Mouse (Mus musculus) c-Kit-positive CD71-negative TER-119-negative erythroid progenitor cells, embryonic 14.5 days (primary cell): Measurements from ENCODE around the gene Abcf2.

ENCODE experiments used
- DNase-seq: peaks from one replicate; pipeline ENCODE4 v3.0.0-alpha.2; 2013; ENCODE audit warnings: low read depth

Gene Abcf2

DNA sequence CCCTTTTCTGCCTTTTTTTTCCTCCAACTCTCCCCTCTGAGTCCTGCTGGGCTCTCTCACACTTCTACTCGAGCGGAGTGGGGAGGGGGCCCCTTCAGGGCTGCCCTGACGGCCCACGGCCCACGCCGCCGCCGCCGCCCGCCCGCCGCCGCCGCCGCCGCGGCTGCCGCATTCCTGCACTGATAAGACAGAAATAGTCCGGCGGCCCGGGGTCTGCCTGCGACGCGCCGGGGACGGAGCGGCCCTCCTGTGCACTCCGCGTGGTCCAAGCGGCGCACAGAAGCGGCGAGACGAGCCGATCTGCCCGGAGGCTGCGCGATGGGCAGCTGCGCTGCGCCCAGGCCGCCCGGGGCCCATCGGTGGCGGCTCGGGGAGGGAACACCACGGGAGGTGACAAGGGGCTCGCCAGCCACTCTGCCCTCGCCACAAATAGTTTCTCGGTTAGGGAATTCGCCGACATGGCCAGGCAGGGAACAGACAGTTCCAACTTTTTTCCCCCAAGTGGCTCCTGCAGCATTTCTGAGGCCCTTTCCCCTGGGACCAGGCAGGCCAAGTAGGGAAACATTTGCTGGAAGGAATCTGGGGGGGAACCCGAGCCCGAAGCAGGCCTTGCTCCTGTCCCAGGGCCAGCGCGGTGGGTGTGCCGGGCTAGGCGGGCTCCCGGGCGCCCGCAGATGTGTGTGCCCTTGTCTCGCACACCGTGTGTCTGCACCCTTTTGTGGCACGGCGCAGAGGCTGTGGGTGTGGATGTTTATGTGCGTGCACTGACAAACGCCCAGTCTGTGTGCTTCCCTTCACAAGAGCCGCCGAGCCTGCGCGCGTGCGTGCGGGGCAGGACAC lies 24.9 kb upstream of the Abcf2 start:
- no peak for DNase-seq

DNA sequence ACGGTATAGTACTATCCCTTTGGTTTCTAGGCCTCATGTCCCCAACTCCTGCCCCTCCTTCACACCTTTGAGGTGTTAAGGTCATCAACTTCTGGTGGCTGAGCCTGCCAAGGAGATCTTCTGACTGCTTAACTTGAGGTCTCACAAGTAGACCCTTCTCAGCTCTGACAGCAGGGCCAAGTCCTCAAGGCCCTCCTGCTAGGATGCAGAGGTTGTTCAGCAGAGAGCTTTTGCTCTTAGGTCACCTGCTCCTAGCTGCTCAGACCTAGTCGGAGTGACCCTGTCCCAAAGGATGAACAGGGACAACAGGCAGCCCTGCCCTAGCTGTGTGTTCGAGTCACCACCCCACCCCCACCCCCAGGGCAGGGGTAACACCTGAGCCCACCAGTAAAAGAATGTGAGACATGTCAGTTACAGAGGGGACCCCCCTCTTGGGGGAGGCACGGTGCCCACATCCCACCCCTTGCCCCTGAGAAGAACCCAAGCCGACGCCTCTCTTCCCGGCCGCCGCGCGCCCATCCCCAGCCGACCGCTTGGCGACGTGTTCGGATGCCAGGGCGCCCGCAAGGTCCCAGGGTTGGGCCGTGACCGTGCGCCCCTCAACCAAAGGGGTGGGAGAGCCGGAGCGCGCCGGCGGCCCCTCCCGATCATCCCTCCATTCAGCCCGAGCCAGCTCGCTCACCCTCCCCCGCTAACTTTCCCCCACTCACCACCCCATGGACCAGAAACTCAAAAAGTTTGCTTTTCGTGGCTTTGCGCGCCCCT lies 24.0 kb upstream of the Abcf2 start:
- DNase-seq, result no peak

DNA sequence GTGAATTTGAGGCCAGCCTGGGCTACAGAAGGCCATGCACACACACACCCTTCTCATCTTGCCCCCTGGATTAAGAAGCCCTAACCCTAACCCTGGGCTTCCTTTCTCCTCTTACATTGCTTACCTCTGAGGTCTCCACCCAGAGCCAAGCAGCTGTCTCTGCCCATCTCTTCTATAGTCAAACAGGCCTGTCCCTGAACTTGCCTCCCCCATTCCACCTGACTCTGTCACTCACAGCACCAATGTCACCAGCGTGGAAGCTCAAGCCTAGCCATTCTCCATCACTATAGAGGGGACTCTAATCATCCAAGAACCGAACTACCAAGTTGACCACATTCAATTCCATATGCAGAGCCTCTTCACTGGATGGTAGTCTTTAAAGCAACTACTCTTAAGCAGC lies 23.0 kb upstream of the Abcf2 start:
- DNase-seq, result no peak

DNA sequence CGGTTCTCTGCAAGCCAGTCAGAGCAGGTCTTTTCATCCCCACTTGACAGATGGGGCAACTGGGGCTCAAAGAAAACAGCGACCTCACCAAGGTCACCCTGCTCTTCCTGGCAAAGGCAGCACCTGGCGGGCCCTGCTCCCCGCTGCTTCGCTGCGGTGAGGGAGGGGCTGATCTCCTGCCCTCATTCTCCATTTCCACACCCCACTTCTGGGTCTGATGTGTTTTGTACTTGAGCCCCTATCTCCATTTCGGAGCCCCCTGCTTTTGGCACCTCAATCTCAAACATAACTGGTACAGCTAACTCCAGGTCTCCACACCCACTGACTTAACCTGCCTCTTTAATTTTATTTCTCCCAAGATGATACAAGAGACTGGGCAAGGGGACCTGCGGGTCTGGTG lies 21.9 kb upstream of the Abcf2 start:
- no peak for DNase-seq

DNA sequence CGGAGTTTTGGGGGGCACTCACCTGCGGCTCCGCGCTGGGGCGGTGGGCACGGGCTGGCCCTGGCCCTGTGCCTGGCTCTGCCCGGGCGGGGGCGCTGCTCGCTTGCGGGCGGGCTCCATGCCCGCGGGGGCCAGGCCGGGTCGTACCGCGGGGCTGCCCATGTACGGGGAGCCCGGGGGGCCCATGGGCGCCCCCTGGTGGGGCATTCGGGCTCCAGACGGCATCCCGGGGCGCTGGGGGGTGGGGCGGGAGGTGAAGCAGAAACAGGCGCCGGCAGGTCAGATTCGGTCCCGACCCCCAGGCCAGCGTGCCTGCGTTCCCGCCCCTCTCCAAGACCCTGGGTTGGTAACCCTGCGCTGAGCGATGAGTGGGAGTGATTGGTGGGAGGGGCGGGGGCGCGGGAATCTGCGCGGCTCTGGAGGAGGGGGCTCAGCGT lies 21.3 kb upstream of the Abcf2 start:
- no peak for DNase-seq

DNA sequence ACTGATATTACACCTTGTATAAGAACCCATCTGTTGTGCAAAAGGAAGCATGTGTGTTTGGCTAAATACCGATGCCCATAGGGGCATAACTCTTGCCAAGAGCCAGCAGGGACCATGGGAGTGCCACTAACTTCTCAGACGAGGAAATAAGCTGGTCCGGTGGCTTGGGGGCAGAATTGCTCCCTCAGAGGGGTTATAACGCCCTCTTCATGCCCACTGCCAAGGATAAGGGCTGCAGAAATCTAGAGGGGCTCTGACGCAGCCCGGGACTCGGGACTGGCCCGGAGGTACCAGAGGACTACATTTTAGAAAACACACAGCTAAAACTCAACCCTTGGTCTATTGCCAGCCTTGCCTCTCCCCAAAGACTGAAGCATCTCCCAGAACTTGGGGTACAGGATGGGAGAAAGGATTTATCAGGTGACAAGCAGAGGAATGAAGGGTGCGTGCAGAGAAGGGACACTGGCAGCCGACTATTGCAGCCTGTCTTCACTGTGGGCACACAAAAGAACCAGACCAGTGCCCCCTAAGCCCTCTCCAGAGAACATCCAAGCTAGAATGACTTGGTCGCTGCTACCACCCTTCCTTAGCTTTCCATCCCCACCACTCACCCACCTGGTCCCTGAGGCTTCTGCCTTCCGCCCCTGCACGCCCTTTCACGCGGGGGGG lies 20.8 kb upstream of the Abcf2 start:
- DNase-seq, result no peak

DNA sequence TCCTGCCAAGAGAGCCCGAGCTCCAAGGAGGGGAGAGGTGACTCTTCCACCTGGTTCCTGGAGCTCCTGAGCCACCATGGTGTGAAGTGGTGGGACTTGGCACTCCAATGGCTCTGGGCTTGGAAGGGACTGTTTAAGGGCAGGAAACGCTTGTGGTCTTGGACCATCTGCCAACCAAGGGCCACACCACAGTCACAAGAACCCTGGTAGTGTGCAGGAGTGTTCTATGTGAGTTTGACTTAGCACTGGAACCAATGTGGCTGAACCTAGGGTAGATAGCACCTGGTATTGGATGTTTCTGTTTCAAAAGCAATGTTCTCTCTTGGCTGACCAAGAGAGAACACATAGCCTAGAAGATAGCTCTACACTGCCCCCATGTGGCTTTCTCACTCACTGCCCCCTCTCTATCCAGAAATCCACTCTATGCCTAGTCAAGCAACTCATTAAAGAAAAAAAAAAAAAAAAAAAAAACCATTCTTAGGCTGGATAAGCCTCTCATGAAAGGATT lies 20.0 kb upstream of the Abcf2 start:
- DNase-seq, result peak; percentile 81

DNA sequence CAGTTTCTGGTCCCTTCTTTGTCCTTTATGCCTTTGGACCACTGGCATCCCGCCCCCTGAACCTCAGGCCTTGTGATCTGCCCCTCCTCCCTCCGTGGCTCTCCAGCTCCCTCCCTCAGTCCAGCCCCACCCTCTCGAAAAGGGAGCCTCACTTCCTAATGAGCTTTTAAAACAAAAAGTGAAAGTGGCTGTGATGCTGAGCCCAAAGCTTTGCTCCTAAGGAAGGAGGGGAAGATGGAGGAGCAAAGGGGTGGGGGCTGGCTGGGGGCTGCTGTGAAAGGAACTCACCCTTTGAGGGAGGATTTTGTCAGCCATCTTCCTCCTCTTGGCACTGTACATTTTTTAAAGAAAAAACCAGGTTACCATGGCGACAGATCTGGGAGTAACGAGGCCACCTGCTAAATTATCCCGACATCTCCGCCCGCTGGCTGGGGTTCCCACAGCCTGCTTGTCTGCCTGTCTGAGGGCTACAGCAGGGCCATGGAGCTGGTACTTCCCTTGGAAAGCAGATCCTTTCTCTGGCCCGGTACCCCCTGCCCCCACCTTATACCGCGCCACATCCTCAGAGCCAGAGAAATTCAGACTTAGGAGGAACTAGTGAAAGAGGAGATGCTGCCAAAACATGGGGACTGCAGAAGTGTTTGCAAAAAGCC lies 19.4 kb upstream of the Abcf2 start:
- no peak for DNase-seq

DNA sequence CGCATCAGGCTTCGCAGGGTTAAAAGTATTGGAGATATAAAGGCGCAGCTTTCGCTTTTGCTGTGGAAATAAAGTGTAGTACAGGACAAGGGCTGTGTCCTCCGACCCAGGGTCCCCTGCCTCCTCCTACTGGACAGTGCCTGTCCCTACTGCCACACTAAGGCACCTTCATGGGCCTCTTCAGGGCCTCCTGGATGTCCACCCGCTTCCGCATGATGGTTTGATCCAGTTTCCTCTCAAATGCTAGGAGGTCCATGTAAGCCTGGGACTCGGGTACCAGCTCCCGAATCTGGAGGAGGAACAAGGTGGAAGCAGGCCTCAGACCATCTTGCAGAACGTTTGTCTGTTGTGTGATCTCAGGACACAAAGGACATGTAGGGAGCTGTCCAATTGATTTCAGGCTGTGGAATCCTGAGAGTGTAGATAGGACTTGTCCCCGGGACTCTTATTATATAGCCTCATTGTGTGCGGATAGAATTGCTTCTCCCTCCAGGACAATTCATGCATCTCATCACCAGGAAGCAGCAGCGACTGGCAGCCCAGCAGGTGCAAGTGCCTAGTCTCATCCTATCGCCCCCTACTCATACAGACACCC lies 18.6 kb upstream of the Abcf2 start:
- no peak for DNase-seq

DNA sequence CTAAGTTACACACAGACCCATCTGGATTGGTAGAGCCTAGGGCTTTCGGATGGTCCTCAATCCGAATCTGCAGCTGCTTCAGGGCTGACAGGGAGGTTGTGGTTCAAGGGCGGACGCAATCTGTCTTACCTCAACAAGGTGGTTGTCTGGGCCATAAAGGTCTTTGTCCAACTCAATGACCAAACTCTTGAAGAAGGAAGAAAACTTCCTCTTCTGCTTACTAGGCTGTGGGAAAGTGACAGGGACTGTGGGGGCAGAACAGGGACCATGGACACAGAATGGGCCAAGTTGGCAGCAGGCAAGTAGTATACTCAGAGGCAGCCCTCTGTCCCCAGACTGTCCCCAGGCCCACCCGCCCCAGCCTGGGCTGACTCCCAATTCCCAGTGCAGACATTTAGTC lies 18.0 kb upstream of the Abcf2 start:
- DNase-seq, result no peak

DNA sequence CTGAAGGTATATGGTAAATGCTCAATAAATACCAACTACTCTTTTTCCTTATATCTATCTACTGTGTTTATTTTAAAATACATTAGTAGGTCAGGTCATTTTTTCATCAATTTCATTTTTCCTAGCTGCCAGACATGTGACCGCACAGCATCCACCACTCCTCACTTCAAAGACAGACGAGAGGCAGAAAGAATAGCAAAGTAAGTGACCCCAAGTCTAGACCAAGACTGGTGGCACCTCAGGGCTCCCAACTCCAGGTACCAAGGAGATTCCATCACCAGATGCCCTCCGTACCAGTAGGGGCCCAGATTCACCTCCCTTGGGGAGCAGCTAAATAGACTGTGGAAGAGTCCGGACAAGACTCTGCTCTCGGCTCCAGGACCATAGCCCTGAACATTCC lies 17.1 kb upstream of the Abcf2 start:
- DNase-seq, result no peak

DNA sequence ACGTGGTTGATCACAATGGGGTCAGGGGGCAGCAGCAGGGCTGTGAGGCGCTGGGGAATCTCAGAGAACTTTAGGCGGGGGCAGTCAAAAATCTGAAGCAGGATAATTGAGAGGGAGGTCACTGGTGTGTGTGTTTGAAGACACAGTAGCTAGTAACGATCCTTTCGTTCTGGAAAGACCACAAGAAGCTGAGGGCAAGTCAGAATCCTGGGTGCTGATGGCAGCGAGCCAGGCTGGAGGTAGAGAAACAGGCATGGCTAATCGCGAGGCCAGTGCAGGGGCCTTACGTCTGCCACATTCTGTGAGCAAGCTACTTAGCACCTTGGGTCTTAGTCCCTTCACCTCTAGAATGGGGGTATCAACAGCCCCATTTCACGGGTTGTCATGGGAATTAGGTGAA lies 16.7 kb upstream of the Abcf2 start:
- DNase-seq, result no peak

DNA sequence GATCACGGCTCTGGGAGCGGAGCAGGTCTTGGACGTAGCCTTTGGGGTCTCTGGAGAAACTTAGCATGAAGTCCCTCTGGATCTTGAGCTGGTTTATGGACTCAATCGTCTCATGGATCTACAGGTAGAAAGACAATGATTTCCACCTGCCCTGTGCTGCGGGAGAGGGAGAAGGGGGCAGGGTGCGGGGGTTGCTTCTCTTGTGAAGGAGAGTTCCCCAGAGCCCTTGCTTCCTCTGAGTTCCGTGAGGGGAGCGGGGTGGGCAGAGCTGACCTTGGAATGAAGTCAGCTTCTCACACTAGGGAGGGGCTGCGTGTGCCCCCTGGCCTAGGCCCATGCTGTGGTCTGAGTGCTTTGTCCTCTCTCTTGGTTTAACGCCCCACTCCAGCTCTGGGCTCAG lies 16.0 kb upstream of the Abcf2 start:
- DNase-seq, result no peak

DNA sequence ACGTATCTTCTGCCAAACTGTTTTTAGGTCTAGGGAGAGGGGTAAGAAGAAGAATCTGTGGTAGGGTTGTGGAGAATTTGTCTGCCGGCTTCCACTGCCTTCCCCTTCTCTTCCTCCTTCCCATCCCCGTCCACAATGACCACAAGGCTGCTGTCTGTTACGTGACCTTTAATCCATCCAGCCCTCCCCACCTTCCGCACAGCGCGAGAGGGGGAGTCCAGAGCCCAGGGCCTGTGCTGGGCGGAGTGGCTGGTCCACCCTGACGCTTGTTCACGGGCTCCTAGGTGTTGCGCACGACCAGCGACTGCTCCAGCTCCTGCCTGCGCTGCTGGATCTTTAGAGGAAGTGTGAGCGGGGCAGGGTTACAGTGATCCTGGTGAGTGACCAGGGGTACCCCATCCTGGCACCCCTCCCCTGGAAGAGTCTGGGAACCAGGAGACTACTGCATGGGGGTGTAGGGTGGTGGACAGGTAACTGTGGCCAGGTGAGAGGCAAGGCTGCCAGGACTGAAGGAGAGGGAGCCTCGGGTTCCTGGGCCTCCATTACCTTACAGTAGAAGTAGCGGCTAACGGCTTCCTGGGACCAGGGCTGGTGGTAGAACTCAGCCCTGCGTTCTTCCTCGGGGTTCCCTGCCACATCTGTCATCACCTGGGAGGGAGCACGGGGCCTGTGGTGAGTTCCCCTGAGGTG lies 15.3 kb upstream of the Abcf2 start:
- DNase-seq, result no peak

DNA sequence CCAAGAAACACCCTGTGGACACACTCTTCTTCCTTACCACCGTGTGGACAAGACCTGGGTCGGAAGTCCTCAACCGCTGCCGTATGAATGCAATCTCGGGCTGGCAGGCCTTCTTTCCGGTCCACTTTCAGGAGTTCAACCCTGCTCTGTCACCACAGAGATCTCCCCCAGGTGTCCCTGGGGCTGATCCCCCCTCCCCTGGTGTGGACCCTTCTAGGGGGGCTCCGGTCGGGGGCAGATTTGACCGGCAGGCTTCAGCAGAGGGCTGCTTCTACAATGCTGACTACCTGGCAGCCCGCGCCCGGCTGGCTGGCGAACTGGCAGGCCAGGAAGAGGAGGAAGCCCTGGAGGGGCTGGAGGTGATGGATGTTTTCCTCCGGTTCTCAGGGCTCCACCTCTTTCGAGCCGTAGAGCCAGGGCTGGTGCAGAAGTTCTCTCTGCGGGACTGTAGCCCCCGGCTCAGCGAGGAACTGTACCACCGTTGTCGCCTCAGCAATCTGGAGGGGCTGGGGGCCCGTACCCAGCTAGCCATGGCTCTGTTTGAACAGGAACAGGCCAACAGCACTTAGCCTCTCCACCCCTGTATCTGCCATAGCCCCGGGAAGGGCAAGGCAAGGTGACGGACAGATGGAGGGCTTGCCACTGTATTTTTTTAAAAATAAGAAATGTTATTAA lies 14.7 kb upstream of the Abcf2 start:
- no peak for DNase-seq

DNA sequence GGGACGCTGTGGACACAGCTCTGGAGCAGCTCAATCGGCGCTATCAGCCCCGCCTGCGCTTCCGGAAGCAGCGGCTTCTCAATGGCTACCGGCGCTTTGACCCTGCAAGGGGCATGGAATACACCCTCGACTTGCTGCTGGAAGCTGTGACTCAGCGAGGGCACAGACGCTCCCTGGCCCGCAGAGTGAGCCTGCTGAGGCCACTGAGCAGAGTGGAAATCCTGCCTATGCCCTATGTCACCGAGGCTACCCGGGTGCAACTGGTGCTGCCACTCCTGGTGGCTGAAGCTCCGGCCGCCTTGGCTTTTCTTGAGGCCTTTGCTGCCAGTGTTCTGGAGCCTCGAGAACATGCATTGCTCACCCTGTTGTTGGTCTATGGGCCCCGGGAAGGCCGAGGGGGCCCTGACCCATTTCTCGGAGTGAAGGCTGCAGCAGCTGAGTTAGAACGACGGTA lies 14.0 kb upstream of the Abcf2 start:
- DNase-seq, result peak; percentile 46

DNA sequence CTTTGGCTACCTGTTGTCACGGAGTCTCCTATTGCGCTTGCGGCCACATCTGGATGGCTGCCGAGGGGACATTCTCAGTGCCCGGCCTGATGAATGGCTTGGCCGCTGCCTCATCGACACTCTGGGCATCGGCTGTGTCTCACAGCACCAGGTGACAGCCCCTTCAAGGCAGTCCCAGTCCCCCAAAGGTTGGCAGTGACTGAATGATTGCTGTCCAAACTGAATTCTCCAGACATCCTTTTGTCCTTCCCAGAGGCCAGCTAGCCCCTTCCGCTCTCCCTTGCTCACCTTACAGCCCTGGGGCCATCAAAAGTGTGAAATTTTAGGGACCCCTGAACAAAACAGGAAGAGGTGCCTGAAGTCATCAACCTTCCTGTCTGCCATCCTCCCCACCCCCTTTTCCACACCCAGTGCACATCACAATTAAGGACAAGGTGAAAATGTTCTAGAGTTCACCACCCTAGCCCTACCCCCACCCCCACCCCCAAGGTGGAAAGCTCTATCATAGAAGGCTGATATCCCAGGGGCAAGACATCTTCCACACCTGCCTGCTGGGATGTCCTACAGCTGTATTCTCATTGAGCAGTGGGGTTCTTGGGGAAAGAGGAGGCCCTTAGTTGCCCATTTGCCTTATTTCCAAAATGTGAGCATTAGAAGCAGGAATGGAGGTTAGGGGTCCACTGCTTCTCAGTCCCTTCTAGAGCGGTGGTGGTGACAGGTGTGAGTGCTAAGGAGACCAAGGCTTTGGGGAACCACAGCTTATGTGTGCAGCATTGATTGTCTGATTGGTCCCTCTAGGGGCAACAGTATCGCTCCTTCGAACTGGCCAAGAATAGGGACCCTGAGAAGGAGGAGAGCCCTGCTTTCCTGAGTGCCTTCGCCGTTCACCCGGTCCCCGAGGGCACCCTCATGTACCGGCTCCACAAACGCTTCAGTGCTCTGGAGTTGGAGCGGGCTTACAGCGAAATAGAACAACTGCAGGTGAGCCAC lies 12.5 kb upstream of the Abcf2 start:
- no peak for DNase-seq

DNA sequence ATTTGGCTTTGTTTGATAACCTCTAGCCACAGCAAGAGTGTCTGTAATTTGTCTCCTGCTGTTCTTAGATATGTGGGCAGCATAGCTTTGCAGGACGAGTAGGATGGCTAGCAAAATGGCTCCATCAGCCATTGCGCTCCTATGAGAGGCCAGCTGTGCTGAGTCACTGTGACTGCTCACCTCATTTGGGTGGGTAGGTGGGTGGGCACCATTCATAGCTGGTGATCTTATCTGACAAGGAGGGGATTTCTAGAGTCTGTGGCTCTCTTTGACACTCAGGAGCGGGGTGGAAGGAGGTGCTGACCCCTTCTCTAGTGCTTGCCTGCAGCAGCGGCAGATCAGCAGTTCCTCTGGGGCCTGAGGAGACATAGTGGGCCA lies 9.9 kb upstream of the Abcf2 start:
- no peak for DNase-seq

DNA sequence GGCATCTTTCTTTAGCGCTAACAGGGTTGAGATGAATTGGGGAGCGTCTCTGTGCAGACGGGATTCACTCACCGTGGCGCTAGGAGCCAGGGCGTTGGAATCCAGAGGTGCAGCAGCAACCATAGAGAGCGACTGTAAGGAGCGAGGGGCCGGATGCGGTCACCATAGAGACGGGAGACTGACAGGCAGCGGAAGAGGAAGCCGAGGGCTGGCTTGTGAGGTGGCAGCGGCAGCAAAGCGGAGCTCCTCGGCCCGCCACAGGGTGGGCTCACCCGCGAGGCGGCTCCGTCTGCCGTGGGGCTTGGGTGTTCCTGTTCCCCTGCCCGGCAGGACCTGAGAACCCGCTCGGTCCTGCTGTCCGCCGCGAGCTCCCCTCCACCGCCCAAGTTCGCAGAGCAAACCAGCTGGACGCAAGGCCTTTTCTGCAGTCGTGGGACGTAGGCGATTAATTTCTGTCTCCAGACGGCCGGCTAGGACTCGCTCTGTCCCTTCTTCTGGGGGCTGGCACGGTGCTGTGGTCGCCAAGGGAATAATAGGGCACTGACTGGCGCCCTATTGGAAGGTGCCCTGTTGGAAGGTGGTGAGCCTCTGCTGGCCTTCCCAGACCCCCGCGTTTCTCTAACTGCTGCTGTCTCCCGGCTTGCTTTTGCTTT lies 9.4 kb upstream of the Abcf2 start, which contains the start of gene Chpf2:
Gene Chpf2 (plus strand): TSS at position 195 of the 653 bp plus-strand sequence.
- peak; percentile 66 for DNase-seq
